Mouse (Mus musculus) limb, embryonic 14.5 days (tissue): ENCODE data around the gene 4930442H23Rik. TPM values are rescaled to one million over a fixed set of nuclear protein-coding genes. Genes with fewer than 3 reads are reported as not detected.

Source experiments
- ATAC-seq: fragments of 200-750 bp; cut with Nextera tagmentation; 2 replicates; pipeline ENCODE4 v1.8.0; 2017; ENCODE audit warnings: low read depth, moderate number of reproducible peaks, moderate TSS enrichment; ENCODE audit not compliant: low FRiP score
- DNase-seq: peaks from one replicate; pipeline ENCODE4 v3.0.0-alpha.2; 2015; ENCODE audit warnings: low spot score
- H3K27ac ChIP-seq: fragments of 300-500 bp; sonication (generic); replicated peaks from 2 replicates; pipeline ENCODE4 v1.5.1; 2014; ENCODE audit warnings: low read depth, mild to moderate bottlenecking, low read length, moderate library complexity, mixed read lengths
- H3K27me3 ChIP-seq: fragments of 300-500 bp; sonication (generic); 2 replicates; pipeline ENCODE4 v1.6.1; 2014; ENCODE audit warnings: low read length, mixed read lengths; ENCODE audit not compliant: control insufficient read depth, insufficient read depth
- H3K36me3 ChIP-seq: fragments of 300-500 bp; sonication (generic); 2 replicates; pipeline ENCODE4 v1.6.1; 2014; ENCODE audit warnings: mild to moderate bottlenecking, low read length, moderate library complexity, mixed read lengths; ENCODE audit not compliant: control insufficient read depth, insufficient read depth
- H3K4me1 ChIP-seq: fragments of 300-500 bp; sonication (generic); 2 replicates; pipeline ENCODE4 v1.6.1; 2014; ENCODE audit warnings: antibody characterized with exemption, low read length, mixed read lengths; ENCODE audit not compliant: control insufficient read depth, insufficient read depth
- H3K4me2 ChIP-seq: fragments of 300-500 bp; sonication (generic); replicated peaks from 2 replicates; pipeline ENCODE4 v1.6.1; 2014; ENCODE audit warnings: low read depth, mild to moderate bottlenecking, low read length, moderate library complexity; ENCODE audit not compliant: severe bottlenecking
- H3K4me3 ChIP-seq: fragments of 300-500 bp; sonication (generic); replicated peaks from 2 replicates; pipeline ENCODE4 v1.5.1; 2014; ENCODE audit warnings: low read length
- H3K9ac ChIP-seq: fragments of 300-500 bp; sonication (generic); 2 replicates; pipeline ENCODE4 v1.6.1; 2014; ENCODE audit warnings: mild to moderate bottlenecking, low read depth, low read length, moderate library complexity; ENCODE audit not compliant: severe bottlenecking
- H3K9me3 ChIP-seq: fragments of 300-500 bp; sonication (generic); 2 replicates; pipeline ENCODE4 v1.6.1; 2016; ENCODE audit warnings: low read length; ENCODE audit not compliant: control insufficient read depth
- POLR2A ChIP-seq: fragments of 200-500 bp; IDR thresholded peaks from 2 replicates; pipeline ENCODE4 v1.8.0; 2012; ENCODE audit warnings: inconsistent platforms, mild to moderate bottlenecking, moderate library complexity, borderline replicate concordance; ENCODE audit not compliant: insufficient read depth, insufficient read length; ENCODE audit errors: extremely low read depth
- whole genome bisulfite sequencing: fragments of 180-500 bp; shearing (Covaris S2); extraction: QIAGEN DNeasy Blood & Tissue Kit; methylation state at CpG from one replicate; pipeline ENCODE4 v1.1.7; 2014; 5-methylcytosine and 5-hydroxymethylcytosine counted together
- polyA plus RNA-seq, 2 experiments: library from polyadenylated mRNA; depleted of rRNA in 1 of 2; stranded (reverse) in 1 of 2; unstranded in 1 of 2; fragments of >200 nt; fragmentation: Nextera tagmentation in 1 of 2; extraction: Ambion mirVana in 1 of 2; gene quantifications; 2 replicates each; pipeline versions ENCODE4 v1.2.1 to v1.2.3; 2012 to 2014

Gene 4930442H23Rik
- polyA plus RNA-seq, 2 experiments: not detected

DNA sequence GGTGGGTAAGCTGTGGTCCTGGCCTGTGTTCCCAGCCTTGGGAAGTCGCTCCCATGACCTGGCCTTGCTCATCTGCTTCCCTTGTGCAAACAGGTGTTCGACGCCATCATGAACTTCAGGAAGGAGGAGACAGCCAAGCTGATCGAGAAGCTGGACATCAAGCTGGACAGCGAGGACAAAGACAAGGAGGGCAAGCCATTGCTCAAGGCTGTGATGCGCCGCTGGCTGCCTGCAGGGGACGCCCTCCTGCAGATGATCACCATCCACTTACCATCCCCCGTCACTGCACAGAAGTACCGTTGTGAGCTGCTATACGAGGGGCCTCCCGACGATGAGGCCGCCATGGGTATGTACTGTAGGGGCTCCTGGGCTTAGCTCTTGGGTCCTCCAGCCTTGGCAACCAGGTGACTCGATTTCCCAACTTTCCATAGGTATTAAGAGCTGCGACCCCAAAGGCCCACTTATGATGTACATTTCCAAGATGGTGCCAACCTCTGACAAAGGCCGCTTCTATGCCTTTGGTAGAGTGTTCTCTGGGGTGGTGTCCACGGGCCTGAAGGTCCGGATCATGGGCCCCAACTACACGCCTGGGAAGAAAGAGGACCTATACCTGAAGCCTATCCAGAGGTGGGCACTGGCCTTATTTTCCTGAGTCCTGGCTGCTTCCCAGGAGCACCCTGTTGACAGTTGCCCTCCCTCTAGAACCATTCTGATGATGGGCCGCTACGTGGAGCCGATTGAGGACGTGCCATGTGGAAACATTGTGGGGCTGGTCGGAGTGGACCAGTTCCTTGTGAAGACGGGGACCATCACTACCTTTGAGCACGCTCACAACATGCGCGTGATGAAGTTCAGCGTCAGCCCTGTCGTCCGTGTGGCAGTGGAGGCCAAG is 4.0 kb downstream of the 4930442H23Rik start:
- ATAC-seq: no peak
- H3K27me3 ChIP-seq: no peaks in the 10 kb centered on the region
- H3K4me2 ChIP-seq: no peak overlapping the region
- DNase-seq: no peak
- no peak for TF ChIP-seq POLR2A
- H3K36me3 ChIP-seq: peaks cover 64% of the 10 kb centered on the region
- H3K4me1 ChIP-seq: peaks cover 23% of the 10 kb centered on the region
- WGBS: 89% methylated on average over 32 of the region's 32 CpGs
- no peak overlapping the region for H3K27ac ChIP-seq
- H3K9ac ChIP-seq: 0 out of 2 replicates have a peak overlapping the region, but pooled peaks have one; percentile 5
- H3K9me3 ChIP-seq: no peaks in the 10 kb centered on the region
- H3K4me3 ChIP-seq: no peak overlapping the region

GRCm38 (mm10) chr10:81178927-81179326 is 4.7 kb downstream of the 4930442H23Rik start:
- H3K9me3 ChIP-seq: no peaks in the 10 kb centered on the region
- 89% methylated on average over 11 of the region's 11 CpGs for WGBS
- no peak overlapping the region for H3K4me2 ChIP-seq
- DNase-seq: no peak
- no peak overlapping the region for H3K4me3 ChIP-seq
- TF ChIP-seq POLR2A: no peak
- H3K27ac ChIP-seq: no peak overlapping the region
- ATAC-seq: no peak
- H3K9ac ChIP-seq: 0 out of 2 replicates have a peak overlapping the region, but pooled peaks have one; percentile 5
- H3K36me3 ChIP-seq: peaks cover 56% of the 10 kb centered on the region
- peaks cover 30% of the 10 kb centered on the region for H3K4me1 ChIP-seq
- no peaks in the 10 kb centered on the region for H3K27me3 ChIP-seq

DNA sequence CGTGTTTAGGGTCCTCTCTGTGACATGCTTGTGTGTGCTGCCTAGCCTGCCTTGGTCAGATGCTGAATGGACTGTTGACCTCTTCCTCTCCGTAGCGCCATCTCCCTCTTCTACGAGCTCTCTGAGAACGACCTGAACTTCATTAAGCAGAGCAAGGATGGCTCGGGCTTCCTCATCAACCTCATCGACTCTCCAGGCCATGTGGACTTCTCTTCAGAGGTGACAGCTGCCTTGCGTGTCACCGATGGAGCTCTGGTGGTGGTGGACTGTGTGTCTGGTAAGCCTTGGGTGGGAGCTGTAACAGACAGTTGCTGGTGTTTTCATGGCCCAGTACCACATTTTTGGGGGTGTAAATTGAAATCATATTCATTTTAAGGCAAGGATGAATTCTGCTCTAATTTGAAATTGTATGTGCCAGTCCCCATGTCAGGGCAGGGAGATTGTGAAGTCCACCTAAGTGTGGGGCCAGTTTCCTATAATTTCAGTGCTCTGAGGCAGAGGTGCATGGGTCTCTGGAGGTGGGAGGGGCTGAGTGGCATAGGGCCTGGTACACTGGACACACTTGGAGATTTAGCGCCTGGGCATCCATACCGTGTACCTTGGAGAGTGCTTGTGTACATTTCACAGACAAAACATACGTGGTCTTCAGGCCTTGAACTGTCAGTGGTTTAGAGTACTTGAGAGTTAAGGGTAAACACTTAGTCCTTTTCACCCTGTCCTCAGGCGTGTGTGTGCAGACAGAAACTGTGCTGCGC is 5.5 kb downstream of the 4930442H23Rik start:
- Histone ChIP-seq H3K9ac (peak overlapping the region; percentile 99), H3K27me3 (no peaks in the 10 kb centered on the region), H3K4me1 (peaks cover 30% of the 10 kb centered on the region), H3K9me3 (no peaks in the 10 kb centered on the region), H3K4me2 (peak overlapping the region; percentile 97), H3K27ac (0 out of 2 replicates have a peak overlapping the region, but pooled peaks have one; percentile 91), H3K4me3 (peak overlapping the region; percentile 98), H3K36me3 (peaks cover 55% of the 10 kb centered on the region)
- ATAC-seq: no peak
- TF ChIP-seq POLR2A: no peak
- 60% methylated on average over 14 of the region's 14 CpGs for WGBS
- no peak for DNase-seq

DNA sequence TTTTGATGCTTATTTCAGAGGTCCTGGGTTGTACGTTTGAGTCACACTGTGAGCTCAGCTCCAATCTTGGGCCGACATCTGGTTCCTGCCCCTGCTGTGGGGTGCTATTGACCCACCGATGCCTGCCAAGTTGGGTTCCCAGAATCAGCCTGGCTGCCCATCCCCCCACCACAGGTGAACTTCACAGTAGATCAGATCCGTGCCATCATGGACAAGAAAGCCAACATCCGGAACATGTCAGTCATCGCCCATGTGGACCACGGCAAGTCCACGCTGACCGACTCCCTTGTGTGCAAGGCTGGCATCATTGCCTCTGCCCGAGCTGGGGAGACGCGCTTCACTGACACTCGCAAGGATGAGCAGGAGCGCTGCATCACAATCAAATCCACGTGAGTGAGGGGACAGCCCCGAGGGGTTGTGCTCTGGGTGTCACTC is 6.1 kb downstream of the 4930442H23Rik start:
- H3K4me3 ChIP-seq: peak overlapping the region; percentile 98
- 18% methylated on average over 16 of the region's 16 CpGs for WGBS
- peaks cover 33% of the 10 kb centered on the region for H3K4me1 ChIP-seq
- H3K9me3 ChIP-seq: no peaks in the 10 kb centered on the region
- ATAC-seq (no peak), DNase-seq (no peak)
- TF ChIP-seq POLR2A: no peak
- peaks cover 55% of the 10 kb centered on the region for H3K36me3 ChIP-seq
- no peaks in the 10 kb centered on the region for H3K27me3 ChIP-seq
- peak overlapping the region; percentile 91; the same call in 1 of the 2 replicates for H3K27ac ChIP-seq
- H3K9ac ChIP-seq: peak overlapping the region; percentile 99
- H3K4me2 ChIP-seq: peak overlapping the region; percentile 97

GRCm38 (mm10) chr10:81176466-81177271 is 7.0 kb downstream of the 4930442H23Rik start, which contains the start of gene Eef2:
Gene Eef2, plus strand, starts transcription at chr10:81176631.
- Histone ChIP-seq H3K4me2 (peak within 1 kb of the TSS; percentile 97), H3K9ac (peak within 1 kb of the TSS; percentile 99), H3K36me3 (peaks cover 47% of the 10 kb centered on the region), H3K27ac (peak within 1 kb of the TSS; percentile 91), H3K27me3 (no peaks in the 10 kb centered on the region), H3K4me3 (peak within 1 kb of the TSS; percentile 98), H3K4me1 (peaks cover 33% of the 10 kb centered on the region), H3K9me3 (no peaks in the 10 kb centered on the region)
- WGBS: under 1% methylated on average over 60 of the region's 77 CpGs
- TF ChIP-seq POLR2A: peak; percentile 98
- DNase-seq (peak; percentile 97), ATAC-seq (peak; percentile 88)
